Mouse (Mus musculus): ENCODE measurements around the gene Josd2.

Josd2 gene

DNA sequence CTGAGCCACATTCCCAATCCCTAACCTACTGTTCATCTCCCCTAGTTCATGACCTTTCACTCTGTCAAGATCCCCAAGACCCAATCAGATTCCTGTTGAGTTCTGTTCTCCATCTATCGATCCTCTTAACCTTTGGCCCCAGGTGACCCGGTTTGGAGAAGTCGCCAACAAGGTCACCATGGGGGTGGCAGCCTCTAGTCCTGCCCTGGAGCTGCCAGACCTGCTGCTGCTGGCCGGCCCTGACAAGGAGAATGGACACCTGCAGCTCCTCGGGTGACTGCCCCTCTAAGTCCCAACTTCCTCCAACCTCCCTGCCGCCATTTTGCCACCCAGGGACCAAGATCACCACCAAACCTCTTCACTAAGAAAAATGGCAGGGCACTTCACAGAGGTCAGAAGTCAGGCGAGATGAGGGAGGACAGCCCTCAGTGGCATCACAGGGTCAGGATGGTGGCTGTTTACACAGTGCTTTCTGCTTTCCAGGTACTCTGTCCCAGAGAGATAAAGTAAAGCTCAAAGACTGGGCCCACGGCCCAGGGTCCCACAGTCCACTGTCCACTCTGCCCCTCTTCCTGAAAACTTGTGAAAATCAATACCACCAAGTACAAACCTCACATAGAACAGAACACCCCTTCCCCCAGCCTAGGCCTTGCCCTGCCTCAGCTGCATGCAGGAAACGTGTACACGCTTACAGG lies 29.7 kb downstream of the Josd2 start:
- peak; percentile 26 to 44 for DNase-seq (ENCODE audit: inconsistent age in 2 of 2, low spot score in 1 of 2)

DNA sequence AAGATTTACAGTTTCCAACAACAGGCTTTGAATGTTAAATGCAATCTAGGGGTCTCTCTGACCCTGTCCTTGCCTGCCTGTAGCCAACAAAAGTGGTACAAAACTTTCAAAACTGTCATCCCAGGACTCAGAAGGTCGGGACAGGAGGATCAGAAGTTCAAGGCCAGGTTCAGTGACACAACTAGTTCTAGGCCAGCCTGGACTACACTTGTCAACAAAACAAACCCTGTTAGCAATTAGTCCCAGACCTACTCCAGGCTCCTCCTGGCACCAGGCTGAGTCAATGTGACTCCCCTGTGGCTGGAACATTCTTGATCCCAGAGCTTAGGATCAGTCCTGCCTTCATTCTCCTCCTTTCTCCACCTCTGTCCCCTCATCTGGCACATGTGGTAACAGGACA lies 31.1 kb downstream of the Josd2 start:
- DNase-seq (ENCODE audit: inconsistent age in 2 of 2, low spot score in 1 of 2), result peak; percentile 7 to 53

DNA sequence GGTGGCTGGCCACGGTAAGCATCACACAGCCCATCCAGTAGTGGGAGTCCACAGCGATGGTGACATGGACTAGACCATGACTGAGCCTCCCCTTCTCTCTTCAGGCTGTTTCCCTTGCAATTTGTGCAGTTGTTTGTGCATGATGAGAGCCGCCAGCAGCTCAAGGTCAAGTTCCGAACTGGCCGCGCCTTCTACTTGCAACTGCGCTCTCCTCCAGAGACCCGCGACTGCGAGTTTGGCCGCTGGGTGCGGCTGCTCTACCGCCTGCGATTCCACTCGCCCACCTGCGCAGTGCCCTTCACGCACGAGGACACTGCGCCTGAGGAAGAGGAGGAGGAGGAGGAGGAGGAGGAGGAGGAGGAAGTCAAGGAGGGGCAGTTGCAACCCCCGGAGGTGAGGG lies 32.3 kb downstream of the Josd2 start:
- peak in 1 of 2 experiments; percentile 20 for DNase-seq (ENCODE audit: inconsistent age in 2 of 2, low spot score in 1 of 2)

DNA sequence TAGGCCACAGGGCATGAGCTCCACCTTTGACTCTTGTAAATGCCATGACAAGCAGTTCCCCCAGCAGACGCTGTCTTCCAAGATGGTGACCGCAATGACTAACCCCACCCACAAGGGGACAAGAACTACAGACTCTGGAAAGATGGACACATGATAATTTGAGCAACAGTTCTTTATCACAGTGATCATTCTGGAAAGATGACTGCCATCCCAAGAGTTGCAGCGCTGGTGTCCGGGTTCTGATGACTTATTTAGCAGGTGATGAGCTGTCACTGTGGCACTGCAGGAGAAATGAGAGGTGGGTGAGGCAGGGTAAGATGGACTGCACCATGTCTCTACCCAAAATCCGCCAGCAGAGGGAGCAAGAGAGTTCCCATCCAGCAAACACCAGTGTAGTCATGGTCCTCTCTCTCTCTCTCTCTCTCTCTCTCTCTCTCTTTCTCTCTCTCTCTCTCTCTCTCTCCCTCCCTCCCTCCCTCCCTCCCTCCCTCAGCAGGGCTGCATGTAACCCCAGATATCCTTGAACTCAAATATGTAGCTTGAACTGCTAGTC lies 33.9 kb downstream of the Josd2 start:
- DNase-seq (ENCODE audit: inconsistent age in 2 of 2, low spot score in 1 of 2), result peak; percentile 46 to 84

DNA sequence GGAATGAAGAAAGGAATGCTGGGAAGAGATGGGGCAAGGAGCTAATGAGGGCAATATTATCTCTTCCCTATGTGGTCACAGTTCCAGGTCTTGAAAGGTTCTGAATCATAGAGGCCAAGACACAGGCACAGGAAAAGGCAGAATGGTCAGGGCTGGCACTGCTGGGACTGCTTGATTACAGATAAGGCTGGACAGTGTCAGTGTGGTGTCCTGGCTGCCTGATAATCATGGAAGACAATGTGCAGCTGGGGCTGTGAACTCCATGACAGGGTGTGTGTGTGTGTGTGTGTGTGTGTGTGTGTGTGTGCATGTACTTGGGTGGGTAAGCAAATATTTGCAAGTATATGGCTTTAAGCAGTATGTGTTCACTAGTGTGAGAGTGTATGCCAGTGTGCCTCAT lies 39.7 kb downstream of the Josd2 start:
- DNase-seq (ENCODE audit: inconsistent age in 2 of 2, low spot score in 1 of 2), result no peak

DNA sequence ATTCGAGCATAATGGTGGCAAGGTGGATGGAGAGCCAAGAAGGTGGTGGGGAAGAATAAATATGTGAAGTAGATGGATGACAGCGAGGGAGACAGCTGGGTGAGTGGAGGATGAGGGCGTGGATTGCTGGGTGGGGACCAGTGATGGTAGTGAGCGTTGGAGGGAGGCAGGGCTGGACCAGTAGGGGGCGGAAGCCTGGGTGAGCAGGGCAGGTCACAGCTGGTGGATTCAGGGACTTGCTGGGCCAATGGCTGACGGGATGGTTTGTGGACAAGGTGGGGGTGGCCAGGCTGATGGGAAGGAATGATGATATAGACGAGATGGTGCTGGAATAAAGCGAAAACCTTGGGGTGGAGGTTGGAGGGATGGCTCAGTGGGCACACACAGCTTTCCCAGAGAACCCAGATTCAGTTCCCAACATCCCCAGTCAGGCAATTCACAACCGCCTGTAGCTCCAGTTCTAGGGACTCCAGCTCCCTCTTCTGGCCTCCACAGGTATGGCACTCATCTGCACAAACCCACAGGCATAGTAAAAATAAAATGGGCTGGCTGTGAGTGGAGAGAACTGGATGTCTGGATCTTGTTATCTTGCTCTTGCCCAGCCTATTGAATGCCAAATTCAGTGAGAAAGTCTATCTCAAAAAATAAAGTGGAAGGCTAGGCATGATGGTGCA lies 51.6 kb downstream of the Josd2 start:
- no peak for DNase-seq (ENCODE audit: inconsistent age in 2 of 2, low spot score in 1 of 2)

DNA sequence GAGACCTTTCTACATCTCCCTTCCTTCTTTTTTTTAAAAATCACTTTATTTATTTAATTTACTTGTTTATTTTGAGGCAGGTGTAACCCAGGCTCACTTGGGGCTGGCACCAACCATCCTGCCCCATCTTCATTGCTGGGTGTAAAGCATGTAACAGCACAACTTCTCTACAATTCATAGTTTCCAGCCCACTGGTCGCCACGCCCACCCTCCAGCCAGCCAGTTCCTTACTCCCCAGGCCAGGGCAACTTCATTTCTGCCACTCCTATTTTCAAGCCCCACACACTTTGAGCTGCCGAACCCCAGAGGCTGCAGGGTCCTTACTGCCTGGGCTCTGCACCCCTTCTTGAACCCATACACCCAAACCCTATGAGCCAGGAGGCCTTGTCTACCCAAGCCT lies 53.2 kb downstream of the Josd2 start:
- no peak for DNase-seq (ENCODE audit: inconsistent age in 2 of 2, low spot score in 1 of 2)
